Mouse (Mus musculus) intestine, embryonic 15.5 days (tissue): ENCODE results near the gene Egfl7. TPM values are rescaled to one million over a fixed set of nuclear protein-coding genes. Genes with fewer than 3 reads are reported as not detected.

Experiments
- ATAC-seq: fragments of 200-750 bp; cut with Nextera tagmentation; 2 replicates; pipeline ENCODE4 v1.8.0; 2017; ENCODE audit warnings: moderate TSS enrichment, moderate library complexity
- H3K27ac ChIP-seq: fragments of 300-500 bp; sonication (generic); 2 replicates; pipeline ENCODE4 v1.5.1; 2015; ENCODE audit warnings: mild to moderate bottlenecking, inconsistent platforms
- H3K27me3 ChIP-seq: fragments of 300-500 bp; sonication (generic); replicated peaks from 2 replicates; pipeline ENCODE4 v1.6.1; 2015; ENCODE audit warnings: inconsistent platforms
- H3K36me3 ChIP-seq: fragments of 300-500 bp; sonication (generic); 2 replicates; pipeline ENCODE4 v1.6.1; 2015; ENCODE audit warnings: inconsistent platforms
- H3K4me1 ChIP-seq: fragments of 300-500 bp; sonication (generic); replicated peaks from 2 replicates; pipeline ENCODE4 v1.6.1; 2015; ENCODE audit warnings: inconsistent platforms
- H3K4me2 ChIP-seq: fragments of 300-500 bp; sonication (generic); replicated peaks from 2 replicates; pipeline ENCODE4 v1.6.1; 2015; ENCODE audit warnings: mild to moderate bottlenecking, inconsistent platforms
- H3K4me3 ChIP-seq: fragments of 300-500 bp; sonication (generic); replicated peaks from 2 replicates; pipeline ENCODE4 v1.5.1; 2015; ENCODE audit warnings: inconsistent platforms
- H3K9ac ChIP-seq: fragments of 300-500 bp; sonication (generic); 2 replicates; pipeline ENCODE4 v1.6.1; 2015; ENCODE audit warnings: inconsistent platforms
- H3K9me3 ChIP-seq: fragments of 300-500 bp; sonication (generic); 2 replicates; pipeline ENCODE4 v1.6.1; 2016; ENCODE audit warnings: inconsistent platforms
- WGBS: fragments of 180-500 bp; shearing (Covaris S2); methylation state at CpG from one replicate; pipeline ENCODE4 v1.1.7; 2015; 5-methylcytosine and 5-hydroxymethylcytosine counted together
- polyA plus RNA-seq: library from polyadenylated mRNA; unstranded; fragments of >200 nt; fragmentation: Nextera tagmentation; extraction: Ambion mirVana; gene quantifications from 2 replicates; pipeline ENCODE4 v1.2.1, GENCODE M21; 2015

The Egfl7 gene
- polyA plus RNA-seq, 1 experiment from 2014 or later = 113 TPM

DNA sequence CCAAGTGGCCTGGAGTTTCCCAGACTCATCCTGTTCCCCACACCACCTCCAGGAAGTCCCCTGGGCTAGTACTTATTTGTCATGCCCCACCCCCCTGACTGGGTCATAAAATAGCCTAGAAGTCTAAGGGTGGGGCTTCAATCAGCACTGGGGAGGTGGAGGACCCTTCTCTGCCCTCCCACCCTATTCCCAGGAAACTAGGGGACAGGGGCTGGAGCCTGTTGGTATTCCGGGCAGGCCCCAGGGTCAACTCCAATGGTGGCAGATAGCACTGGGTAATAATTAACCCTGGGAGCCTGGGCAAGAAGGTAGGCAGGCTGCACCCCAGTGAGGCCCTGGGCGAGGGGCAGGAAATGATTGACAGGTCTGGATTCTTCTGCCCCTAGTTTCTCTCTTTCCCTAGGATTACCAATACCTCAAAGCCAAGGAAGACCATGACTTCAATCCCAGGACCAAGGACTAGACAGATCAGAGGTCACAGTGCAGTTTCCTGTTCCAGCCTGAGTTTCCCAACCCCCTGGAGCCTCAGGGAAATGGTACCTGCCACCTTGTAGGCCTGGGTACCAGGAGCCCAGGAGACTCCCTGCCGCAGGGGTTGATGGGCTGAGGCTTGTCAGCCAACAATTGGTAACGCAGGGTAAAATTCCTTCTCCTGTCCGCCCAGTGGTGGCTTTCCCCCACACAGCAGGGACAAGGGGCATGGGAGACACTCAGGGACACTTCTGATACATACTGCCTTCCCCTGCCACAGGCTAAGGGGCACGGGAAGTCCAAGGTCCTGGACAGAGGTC lies 15.3 kb downstream of the Egfl7 start:
- Histone ChIP-seq H3K27me3 (no peaks in the 10 kb centered on the region), H3K4me2 (peak overlapping the region; percentile 19; the same call in 1 of the 2 replicates), H3K4me1 (peaks cover 9% of the 10 kb centered on the region), H3K27ac (peak overlapping the region; percentile 67), H3K4me3 (no peak overlapping the region), H3K36me3 (peaks cover 13% of the 10 kb centered on the region), H3K9me3 (no peaks in the 10 kb centered on the region), H3K9ac (peak overlapping the region; percentile 10; the same call in 1 of the 2 replicates)
- ATAC-seq = peak; percentile 90
- 54% methylated on average over 6 of the region's 6 CpGs for WGBS

DNA sequence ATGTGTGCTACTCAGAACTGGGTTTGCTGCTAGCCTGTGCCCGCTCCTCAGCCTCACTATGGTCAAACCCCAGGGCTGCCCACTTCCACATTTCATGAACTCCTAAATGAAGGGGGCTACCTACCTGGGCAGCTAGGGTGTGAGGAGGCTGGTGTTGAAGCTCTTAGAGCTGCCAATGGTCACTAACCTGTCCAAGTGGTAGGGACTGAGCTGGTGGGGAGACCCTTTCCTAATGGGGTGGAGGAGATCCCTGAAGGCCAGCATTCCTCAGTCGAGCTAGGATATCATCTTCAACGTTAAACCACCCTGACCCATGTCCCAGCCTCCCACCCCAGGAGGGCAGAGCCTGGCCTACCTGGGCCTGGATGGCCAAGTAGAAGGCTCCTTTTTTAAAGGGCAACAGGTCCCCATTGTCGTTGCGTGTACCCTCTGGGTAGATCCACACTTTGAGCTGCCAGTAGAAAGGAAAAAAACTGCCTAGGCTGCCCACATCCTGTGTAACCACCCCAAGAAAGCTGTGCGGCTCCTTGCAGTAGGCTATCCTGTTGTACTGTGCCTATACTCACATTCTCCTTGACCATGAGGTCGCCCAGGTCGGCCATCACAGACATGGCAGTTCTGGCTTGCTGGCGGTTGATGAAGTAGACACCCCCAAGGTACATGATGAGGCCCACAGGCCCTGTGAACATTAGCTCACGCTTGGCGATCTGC lies 16.1 kb downstream of the Egfl7 start:
- Histone ChIP-seq H3K27ac (peak overlapping the region; percentile 67), H3K4me2 (peak overlapping the region; percentile 19; the same call in 1 of the 2 replicates), H3K27me3 (no peaks in the 10 kb centered on the region), H3K9ac (peak overlapping the region; percentile 2; the same call in 1 of the 2 replicates), H3K36me3 (peaks cover 13% of the 10 kb centered on the region), H3K4me3 (no peak overlapping the region), H3K4me1 (peaks cover 11% of the 10 kb centered on the region), H3K9me3 (no peaks in the 10 kb centered on the region)
- no peak for ATAC-seq
- 81% methylated on average over 11 of the region's 11 CpGs for WGBS

DNA sequence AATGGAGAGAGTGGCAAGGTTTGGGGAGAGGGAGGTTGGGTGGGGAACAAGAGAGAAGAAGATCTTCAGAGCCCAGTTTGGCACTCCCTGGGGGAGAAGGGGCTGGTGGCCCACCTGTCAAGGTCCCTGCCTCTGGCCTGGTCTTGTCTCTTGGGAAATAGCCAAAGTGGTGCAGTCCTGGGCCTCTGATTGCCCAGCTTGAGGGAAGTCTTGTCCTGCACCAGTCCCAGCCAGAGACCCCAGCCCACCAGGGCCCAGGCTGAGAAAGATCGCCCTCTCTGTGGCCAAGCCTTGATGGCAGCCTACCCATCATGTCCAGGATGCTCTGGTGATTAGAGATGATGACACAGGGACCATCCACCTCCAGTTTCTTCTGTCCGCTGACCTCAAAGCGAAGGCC lies 17.1 kb downstream of the Egfl7 start:
- Histone ChIP-seq H3K4me3 (no peak overlapping the region), H3K4me2 (no peak overlapping the region), H3K4me1 (peaks cover 14% of the 10 kb centered on the region), H3K27ac (no peak overlapping the region), H3K9me3 (no peaks in the 10 kb centered on the region), H3K36me3 (peaks cover 13% of the 10 kb centered on the region; the same call in 1 of the 2 replicates), H3K27me3 (no peaks in the 10 kb centered on the region), H3K9ac (no peak overlapping the region)
- 90% methylated on average over 3 of the region's 3 CpGs for WGBS
- ATAC-seq = no peak

DNA sequence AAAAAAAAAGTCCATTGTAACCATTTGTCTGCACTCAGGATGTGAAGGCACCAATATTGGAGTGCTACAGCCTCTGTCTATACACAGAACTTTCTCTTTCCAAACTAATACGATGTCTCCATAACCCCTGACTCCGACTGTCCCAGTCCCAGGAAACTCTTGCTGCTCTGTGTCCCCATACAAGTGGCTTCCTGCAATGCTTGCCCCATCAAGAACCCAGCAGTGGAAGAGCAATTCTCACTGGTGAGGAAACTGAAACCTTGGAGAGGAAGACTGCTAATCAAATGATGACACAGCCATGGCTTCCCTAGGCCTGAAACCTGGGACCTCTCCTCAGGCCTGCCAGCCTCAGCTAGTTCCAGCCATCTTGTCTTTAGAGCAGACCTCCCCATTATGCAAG lies 18.0 kb downstream of the Egfl7 start:
- peaks cover 11% of the 10 kb centered on the region; the same call in 1 of the 2 replicates for H3K36me3 ChIP-seq
- H3K9me3 ChIP-seq = no peaks in the 10 kb centered on the region
- no peak overlapping the region for H3K4me3 ChIP-seq
- H3K27me3 ChIP-seq = no peaks in the 10 kb centered on the region
- no peak overlapping the region for H3K9ac ChIP-seq
- no peak for ATAC-seq
- no peak overlapping the region for H3K27ac ChIP-seq
- 93% methylated on average over 2 of the region's 2 CpGs for WGBS
- peaks cover 15% of the 10 kb centered on the region for H3K4me1 ChIP-seq
- H3K4me2 ChIP-seq = no peak overlapping the region

DNA sequence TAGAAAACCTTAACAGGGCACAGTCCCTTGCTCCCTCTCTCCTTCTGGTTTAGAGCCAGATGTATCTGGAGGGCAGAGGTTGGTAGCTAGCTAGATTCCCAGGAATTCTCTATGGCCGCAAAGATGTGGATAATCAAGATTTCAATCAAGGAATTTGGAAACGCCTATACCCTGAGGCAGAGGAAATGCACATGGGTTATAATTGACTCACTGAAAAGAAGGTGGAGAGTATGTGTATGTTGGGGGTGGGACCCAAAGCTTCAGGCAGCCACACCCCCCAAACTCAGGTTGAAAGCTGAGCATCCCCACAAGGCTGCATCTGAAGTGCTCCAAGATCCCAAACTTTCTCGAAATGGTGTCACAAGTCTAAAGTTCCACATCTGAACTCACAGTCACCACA lies 18.6 kb downstream of the Egfl7 start:
- H3K9me3 ChIP-seq = no peaks in the 10 kb centered on the region
- no peak overlapping the region for H3K9ac ChIP-seq
- H3K4me3 ChIP-seq = no peak overlapping the region
- peaks cover 22% of the 10 kb centered on the region for H3K4me1 ChIP-seq
- no peak overlapping the region for H3K4me2 ChIP-seq
- no peaks in the 10 kb centered on the region for H3K27me3 ChIP-seq
- no peak overlapping the region for H3K27ac ChIP-seq
- no peak for ATAC-seq
- 89% methylated on average over 3 of the region's 3 CpGs for WGBS
- peaks cover 5% of the 10 kb centered on the region; the same call in 1 of the 2 replicates for H3K36me3 ChIP-seq

DNA sequence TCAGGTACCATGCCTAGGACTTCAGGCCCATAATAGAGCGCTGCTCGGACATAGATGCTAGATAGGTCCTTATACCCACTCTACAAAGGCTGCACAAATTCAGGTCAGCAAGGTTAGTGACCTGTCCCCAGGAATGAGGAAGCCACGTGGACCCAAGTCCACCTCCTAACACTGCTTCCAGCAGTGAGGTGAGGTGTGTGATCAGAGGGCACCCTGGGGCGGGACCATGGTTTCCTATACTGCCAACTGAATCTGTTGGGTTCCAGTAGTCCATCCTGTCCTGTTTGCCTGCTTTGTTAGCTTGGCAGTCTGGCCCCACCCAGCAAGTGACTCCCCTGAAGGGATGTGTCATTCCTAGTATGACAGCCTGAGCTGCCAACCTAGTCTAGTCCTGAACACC lies 20.2 kb downstream of the Egfl7 start:
- ATAC-seq = no peak
- H3K4me2 ChIP-seq = no peak overlapping the region
- H3K9me3 ChIP-seq = no peaks in the 10 kb centered on the region
- H3K36me3 ChIP-seq = peaks cover 3% of the 10 kb centered on the region; the same call in 1 of the 2 replicates
- no peaks in the 10 kb centered on the region for H3K27me3 ChIP-seq
- H3K4me1 ChIP-seq = peaks cover 24% of the 10 kb centered on the region
- H3K27ac ChIP-seq = no peak overlapping the region
- no peak overlapping the region for H3K4me3 ChIP-seq
- no peak overlapping the region for H3K9ac ChIP-seq
- 88% methylated on average over 4 of the region's 4 CpGs for WGBS

DNA sequence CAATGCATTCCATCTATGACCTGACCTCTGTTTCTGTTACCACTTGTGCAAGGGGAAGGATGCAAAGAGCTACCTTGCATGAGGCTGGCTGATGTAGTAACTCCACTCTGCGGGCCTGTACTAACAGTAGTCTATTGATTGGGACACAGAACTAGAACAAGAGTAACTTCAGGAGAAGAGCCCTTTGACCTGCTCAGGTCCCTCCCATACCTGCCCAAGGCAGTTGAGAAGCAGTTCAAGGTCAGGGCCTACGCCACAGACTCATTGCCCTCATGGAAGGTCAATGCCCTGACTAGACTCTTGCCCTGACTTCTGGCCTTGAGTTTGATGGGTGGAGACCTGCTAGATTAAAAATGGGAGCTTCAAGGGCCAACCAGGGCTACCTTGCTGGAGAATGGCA lies 20.9 kb downstream of the Egfl7 start:
- ATAC-seq = no peak
- Histone ChIP-seq H3K27ac (no peak overlapping the region), H3K4me3 (no peak overlapping the region), H3K36me3 (0 out of 2 replicates have a peak, but pooled peaks cover 3% of the 10 kb centered on the region), H3K4me2 (no peak overlapping the region), H3K9ac (no peak overlapping the region), H3K4me1 (peaks cover 21% of the 10 kb centered on the region), H3K27me3 (no peaks in the 10 kb centered on the region), H3K9me3 (no peaks in the 10 kb centered on the region)
- WGBS = 73% methylated on average over 2 of the region's 2 CpGs

DNA sequence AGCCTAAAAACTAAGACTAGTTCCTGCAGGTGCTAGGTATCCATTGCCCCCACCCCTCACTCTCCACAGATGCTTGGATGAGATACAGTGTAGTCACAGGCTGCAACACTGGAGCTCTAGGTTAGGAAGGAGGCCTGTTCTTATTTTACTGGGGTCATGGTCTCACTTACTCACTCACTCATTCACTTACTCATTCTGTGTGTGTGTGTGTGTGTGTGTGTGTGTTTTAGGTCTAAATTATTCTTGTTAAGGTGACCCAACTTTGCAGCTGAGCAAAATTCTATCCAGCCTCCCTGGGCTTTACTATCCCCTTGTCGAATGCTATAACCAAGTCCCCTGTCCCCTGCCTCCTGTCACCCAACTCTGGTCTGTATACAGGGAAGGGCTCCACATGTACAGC lies 21.8 kb downstream of the Egfl7 start:
- 90% methylated on average over 1 of the region's 1 CpGs for WGBS
- ATAC-seq = no peak
- Histone ChIP-seq H3K27ac (no peak overlapping the region), H3K4me3 (no peak overlapping the region), H3K36me3 (no peaks in the 10 kb centered on the region), H3K9me3 (no peaks in the 10 kb centered on the region), H3K4me2 (no peak overlapping the region), H3K9ac (no peak overlapping the region), H3K4me1 (peaks cover 24% of the 10 kb centered on the region), H3K27me3 (no peaks in the 10 kb centered on the region)

DNA sequence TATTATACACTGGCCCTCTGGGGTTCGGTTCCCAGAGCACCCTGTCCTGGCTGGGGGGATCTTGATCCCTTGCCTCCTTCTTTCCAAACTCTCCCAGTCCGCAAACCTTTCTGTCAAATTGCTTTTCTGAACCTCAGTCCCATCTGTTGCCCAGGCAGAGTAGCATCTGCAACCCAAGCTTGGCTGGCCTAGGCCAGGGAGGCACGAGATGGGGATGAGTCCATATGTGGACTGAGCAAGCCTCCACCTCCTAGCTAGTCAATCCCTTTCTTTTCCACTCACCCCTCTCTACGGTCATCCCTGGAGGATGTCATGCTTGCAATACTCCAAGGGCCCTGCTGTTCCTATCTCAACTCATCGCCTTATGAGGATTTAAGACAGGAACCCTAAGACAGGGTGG lies 22.8 kb downstream of the Egfl7 start:
- Histone ChIP-seq H3K27me3 (no peaks in the 10 kb centered on the region), H3K4me3 (peak overlapping the region; percentile 73), H3K4me1 (peaks cover 32% of the 10 kb centered on the region), H3K9ac (peak overlapping the region; percentile 86), H3K9me3 (no peaks in the 10 kb centered on the region), H3K27ac (no peak overlapping the region), H3K36me3 (no peaks in the 10 kb centered on the region), H3K4me2 (peak overlapping the region; percentile 86)
- ATAC-seq = no peak
- 82% methylated on average over 5 of the region's 5 CpGs for WGBS

DNA sequence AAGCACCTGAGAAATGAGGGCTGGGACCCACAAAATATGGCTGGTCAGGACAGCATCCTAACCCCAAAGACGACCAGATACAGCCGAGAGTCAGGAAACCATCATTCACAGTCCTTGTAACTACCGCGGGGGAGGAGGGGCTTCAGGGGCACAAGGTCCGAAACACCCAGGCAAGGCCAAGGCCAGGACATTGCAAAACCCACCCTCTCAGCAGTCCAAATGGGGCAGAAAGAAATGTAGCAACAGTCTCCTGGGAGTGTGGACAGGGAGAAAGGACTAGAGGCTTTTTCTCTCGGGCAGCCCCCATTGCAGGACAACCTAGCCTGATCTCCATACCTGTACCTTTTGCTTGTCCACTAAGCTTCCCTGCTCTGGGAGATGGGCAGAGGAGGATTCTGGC lies 23.3 kb downstream of the Egfl7 start:
- peak overlapping the region; percentile 86 for H3K9ac ChIP-seq
- H3K9me3 ChIP-seq = no peaks in the 10 kb centered on the region
- ATAC-seq = peak; percentile 1; the same call in 1 of the 2 replicates
- peak overlapping the region; percentile 91 for H3K27ac ChIP-seq
- 8% methylated on average over 6 of the region's 6 CpGs for WGBS
- peaks cover 35% of the 10 kb centered on the region for H3K4me1 ChIP-seq
- no peaks in the 10 kb centered on the region for H3K27me3 ChIP-seq
- H3K36me3 ChIP-seq = no peaks in the 10 kb centered on the region
- H3K4me3 ChIP-seq = peak overlapping the region; percentile 73
- peak overlapping the region; percentile 86 for H3K4me2 ChIP-seq

DNA sequence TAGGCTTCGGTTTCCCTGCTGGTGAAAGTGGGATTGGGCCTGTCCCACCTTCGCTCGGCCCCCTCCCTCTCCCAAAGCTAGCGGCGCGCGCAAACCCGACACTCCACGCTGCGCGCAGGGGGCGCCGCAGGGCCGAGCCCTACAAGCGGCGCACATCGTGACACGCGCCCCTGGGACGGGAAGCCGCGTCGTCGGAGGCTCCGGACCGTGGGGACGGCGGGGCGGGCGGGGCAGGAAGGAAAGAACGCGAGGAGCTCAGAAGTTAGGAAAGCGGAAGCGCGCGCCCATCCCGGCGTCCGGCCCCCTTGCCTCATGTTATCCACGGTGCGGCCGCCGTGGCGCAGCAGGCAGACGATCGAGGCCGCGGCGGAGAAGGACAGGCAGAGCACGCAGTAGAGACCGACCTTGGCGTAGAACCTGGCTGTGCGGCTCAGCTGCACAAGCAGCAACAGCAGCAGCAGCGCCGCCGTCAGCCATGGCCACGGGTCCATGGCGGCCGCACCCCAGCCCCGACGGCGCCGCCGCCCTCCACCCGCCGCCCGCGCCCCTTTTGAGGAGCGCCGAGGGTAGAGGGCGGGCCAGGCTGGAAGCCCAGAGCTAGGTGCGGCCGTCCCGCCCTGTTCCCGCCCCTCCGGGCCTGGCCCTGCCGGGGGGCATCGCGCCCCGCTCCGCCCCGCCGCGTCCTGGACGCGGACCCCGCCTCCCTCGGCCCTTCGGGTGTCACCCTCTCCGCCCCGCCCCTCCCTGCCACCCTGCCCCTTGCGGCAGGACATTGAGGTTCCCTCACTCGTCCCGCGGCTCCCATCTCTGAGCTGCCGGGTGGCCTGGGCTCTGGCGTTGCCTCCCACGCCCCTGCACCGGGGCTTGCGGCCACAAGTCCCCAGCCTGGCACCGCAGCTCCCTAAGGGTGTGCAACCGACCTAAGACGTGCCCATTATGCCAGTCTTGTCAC lies 24.2 kb downstream of the Egfl7 start, which contains the start of gene Agpat2:
Gene Agpat2, minus strand, starts transcription at position 698 of the 952 bp plus-strand sequence.
- H3K27me3 ChIP-seq = no peaks in the 10 kb centered on the region
- H3K36me3 ChIP-seq = no peaks in the 10 kb centered on the region
- H3K4me1 ChIP-seq = peaks cover 36% of the 10 kb centered on the region
- H3K9ac ChIP-seq = peak within 1 kb of the TSS; percentile 86
- H3K4me2 ChIP-seq = peak within 1 kb of the TSS; percentile 86
- peak within 1 kb of the TSS; percentile 91 for H3K27ac ChIP-seq
- ATAC-seq = peak; percentile 91
- H3K9me3 ChIP-seq = no peaks in the 10 kb centered on the region
- WGBS = under 1% methylated on average over 101 of the region's 103 CpGs
- peak within 1 kb of the TSS; percentile 73 for H3K4me3 ChIP-seq
